Mouse (Mus musculus) megakaryocyte, embryonic 14.5 days (primary cell): ENCODE data around the gene Asf1a. TPM values are rescaled to one million over a fixed set of nuclear protein-coding genes. Genes with fewer than 3 reads are reported as not detected.

Experiments used
- H3K27me3 ChIP-seq: replicated peaks from 2 replicates; pipeline ENCODE3; 2012; ENCODE audit warnings: inconsistent platforms
- H3K36me3 ChIP-seq: replicated peaks from 2 replicates; pipeline ENCODE3; 2012; ENCODE audit warnings: low read length, inconsistent platforms, mixed read lengths
- H3K4me1 ChIP-seq: 2 replicates; pipeline ENCODE4 v1.6.1; 2012; ENCODE audit warnings: inconsistent platforms
- H3K4me3 ChIP-seq: replicated peaks from 2 replicates; pipeline ENCODE3; 2012; ENCODE audit warnings: moderate library complexity, mild to moderate bottlenecking, inconsistent platforms
- H3K9me3 ChIP-seq: 2 replicates; pipeline ENCODE4 v1.6.1; 2012; ENCODE audit warnings: inconsistent platforms
- FLI1 ChIP-seq: IDR thresholded peaks from 2 replicates; pipeline ENCODE4 v1.6.1; 2012; ENCODE audit warnings: low read length, inconsistent platforms, mixed read lengths
- GATA1 ChIP-seq: IDR thresholded peaks from 3 replicates; pipeline ENCODE4 v1.6.1; 2012; ENCODE audit warnings: mixed read lengths, low read length, inconsistent platforms, borderline replicate concordance
- polyA plus RNA-seq: library from polyadenylated mRNA; stranded (reverse); fragments of >175 nt; gene quantifications from 2 replicates; pipeline ENCODE4 v1.2.3, GENCODE M21; 2012; ENCODE audit warnings: low replicate concordance; ENCODE audit not compliant: insufficient read depth

Asf1a gene
- polyA plus RNA-seq: 6.5 and 9.0 TPM in 2 replicates

DNA sequence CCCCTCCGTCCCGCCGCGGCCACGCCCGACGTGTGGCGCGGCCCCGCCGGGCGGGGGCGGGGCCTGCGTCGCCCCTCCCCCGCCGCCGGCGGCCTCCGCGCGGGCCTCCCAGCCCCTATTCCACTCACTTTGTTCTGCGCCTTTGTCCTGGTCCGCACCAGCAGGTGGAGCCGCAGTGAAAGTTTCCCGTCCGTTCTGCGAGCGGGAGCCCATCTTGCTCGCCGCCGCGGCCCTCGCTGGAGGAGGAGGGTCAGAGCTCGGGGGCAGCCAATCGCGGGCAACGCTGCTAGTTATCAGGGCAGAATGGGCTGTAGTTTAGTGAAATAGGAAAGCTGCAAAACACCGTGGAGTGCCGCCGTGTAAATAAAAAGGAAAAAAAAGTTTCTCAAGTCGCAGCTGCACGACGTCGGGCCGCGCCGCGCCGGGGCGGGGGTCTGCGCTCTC, at the start of gene Asf1a:
Asf1a (plus strand) TSS at position 81 of the 444 bp plus-strand sequence.
- Histone ChIP-seq H3K27me3 (no peaks in the 10 kb centered on the region), H3K36me3 (peaks cover 18% of the 10 kb centered on the region), H3K4me1 (peaks cover 45% of the 10 kb centered on the region), H3K9me3 (no peaks in the 10 kb centered on the region), H3K4me3 (peak within 1 kb of the TSS; percentile 98)
- TF ChIP-seq GATA1: no peak
- no peak for TF ChIP-seq FLI1

DNA sequence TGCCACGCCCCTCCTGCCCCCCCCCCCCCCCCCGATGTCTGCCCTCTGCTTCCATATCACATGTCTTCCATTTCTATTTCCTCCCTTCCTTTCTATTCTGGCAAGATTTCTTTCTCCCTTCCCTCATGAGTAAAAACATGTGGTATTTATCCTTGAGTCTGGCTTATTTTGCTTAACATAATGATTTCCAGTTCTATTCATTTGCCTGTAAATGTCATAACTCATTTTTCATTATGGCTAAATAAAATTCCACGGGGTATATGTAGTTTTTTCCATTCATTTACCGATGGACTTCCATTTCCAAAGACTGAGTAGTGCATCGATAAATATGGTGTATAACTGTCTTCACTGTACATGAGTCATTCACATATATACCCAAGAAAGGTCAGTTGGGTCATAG, 34.6 kb upstream of the Asf1a start:
- Histone ChIP-seq H3K27me3 (no peaks in the 10 kb centered on the region), H3K4me1 (peaks cover 4% of the 10 kb centered on the region; the same call in 1 of the 2 replicates), H3K4me3 (no peak overlapping the region), H3K9me3 (peaks cover 4% of the 10 kb centered on the region; the same call in 1 of the 2 replicates), H3K36me3 (peaks cover 12% of the 10 kb centered on the region)
- TF ChIP-seq GATA1 (no peak), FLI1 (no peak)

- Histone ChIP-seq H3K4me3 (no peak overlapping the region), H3K36me3 (peaks cover 7% of the 10 kb centered on the region), H3K9me3 (peaks cover 4% of the 10 kb centered on the region; the same call in 1 of the 2 replicates), H3K4me1 (peaks cover 4% of the 10 kb centered on the region; the same call in 1 of the 2 replicates), H3K27me3 (no peaks in the 10 kb centered on the region)
- TF ChIP-seq FLI1 (no peak), GATA1 (no peak)
These were observed 31.0 kb upstream of the Asf1a start for GRCm38 (mm10) chr10:53565538-53565937.

DNA sequence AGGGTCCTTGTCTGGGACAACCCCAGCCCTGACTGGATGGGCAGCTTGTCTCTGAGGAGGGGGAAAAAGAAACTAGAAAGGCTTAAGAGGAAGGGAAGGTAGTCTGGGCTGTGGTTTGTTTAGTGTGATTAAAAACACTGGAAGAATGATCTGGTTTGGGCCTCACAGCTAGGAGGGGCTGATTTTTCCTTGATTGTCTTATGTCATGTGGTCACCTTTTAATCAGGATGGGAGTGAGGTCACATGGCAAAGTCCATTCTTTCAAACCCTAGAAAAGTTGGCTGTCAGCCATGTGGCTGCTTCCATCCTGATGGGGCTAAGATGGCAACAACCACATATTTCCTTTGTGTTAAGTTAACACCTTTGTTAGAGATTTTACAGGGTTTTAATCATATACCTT, 28.0 kb upstream of the Asf1a start:
- Histone ChIP-seq H3K4me1 (peaks cover 4% of the 10 kb centered on the region; the same call in 1 of the 2 replicates), H3K4me3 (no peak overlapping the region)

DNA sequence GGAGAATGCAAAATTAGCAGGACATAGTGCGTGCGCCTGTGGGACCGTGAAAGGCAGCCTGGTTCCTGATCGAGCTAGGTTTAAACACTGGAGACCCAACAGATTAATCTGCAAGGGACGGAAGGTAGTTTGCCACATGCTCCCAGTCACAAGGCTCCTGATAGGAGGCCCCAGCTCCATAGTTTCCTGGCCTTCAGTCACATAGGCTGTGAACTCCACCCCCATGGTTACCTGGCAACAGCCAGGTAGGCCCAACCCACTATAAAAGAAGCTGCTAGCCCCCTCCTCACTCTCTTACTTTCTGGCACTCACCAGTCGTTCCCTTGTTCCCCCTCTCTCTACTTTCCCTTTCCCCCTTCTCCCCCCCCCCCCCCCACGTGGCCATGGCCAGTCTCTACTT, 16.4 kb upstream of the Asf1a start:
- Histone ChIP-seq H3K4me3 (no peak overlapping the region), H3K36me3 (no peaks in the 10 kb centered on the region), H3K4me1 (peaks cover 10% of the 10 kb centered on the region; the same call in 1 of the 2 replicates), H3K27me3 (no peaks in the 10 kb centered on the region), H3K9me3 (no peaks in the 10 kb centered on the region)
- TF ChIP-seq FLI1 (no peak), GATA1 (no peak)

More for the DNA sequence above, 28.0 kb upstream of the Asf1a start:
- no peak for TF ChIP-seq GATA1
- no peak for TF ChIP-seq FLI1
- Histone ChIP-seq H3K9me3 (peaks cover 4% of the 10 kb centered on the region; the same call in 1 of the 2 replicates), H3K27me3 (no peaks in the 10 kb centered on the region), H3K36me3 (peaks cover 1% of the 10 kb centered on the region)

- Histone ChIP-seq H3K27me3 (no peaks in the 10 kb centered on the region), H3K4me1 (peaks cover 10% of the 10 kb centered on the region; the same call in 1 of the 2 replicates), H3K4me3 (no peak overlapping the region), H3K9me3 (no peaks in the 10 kb centered on the region), H3K36me3 (no peaks in the 10 kb centered on the region)
- no peak for TF ChIP-seq FLI1
- TF ChIP-seq GATA1: no peak
These were observed 15.9 kb upstream of the Asf1a start for GRCm38 (mm10) chr10:53580621-53581081.

GRCm38 (mm10) chr10:53581087-53581486, 15.5 kb upstream of the Asf1a start:
- Histone ChIP-seq H3K36me3 (no peaks in the 10 kb centered on the region), H3K4me3 (no peak overlapping the region), H3K9me3 (no peaks in the 10 kb centered on the region), H3K4me1 (peaks cover 10% of the 10 kb centered on the region; the same call in 1 of the 2 replicates), H3K27me3 (no peaks in the 10 kb centered on the region)
- TF ChIP-seq GATA1 (no peak), FLI1 (no peak)

GRCm38 (mm10) chr10:53585777-53586176, 10.8 kb upstream of the Asf1a start:
- Histone ChIP-seq H3K4me3 (no peak overlapping the region), H3K9me3 (no peaks in the 10 kb centered on the region), H3K36me3 (peaks cover 13% of the 10 kb centered on the region), H3K4me1 (peaks cover 9% of the 10 kb centered on the region; the same call in 1 of the 2 replicates), H3K27me3 (no peaks in the 10 kb centered on the region)
- TF ChIP-seq FLI1 (no peak), GATA1 (no peak)

DNA sequence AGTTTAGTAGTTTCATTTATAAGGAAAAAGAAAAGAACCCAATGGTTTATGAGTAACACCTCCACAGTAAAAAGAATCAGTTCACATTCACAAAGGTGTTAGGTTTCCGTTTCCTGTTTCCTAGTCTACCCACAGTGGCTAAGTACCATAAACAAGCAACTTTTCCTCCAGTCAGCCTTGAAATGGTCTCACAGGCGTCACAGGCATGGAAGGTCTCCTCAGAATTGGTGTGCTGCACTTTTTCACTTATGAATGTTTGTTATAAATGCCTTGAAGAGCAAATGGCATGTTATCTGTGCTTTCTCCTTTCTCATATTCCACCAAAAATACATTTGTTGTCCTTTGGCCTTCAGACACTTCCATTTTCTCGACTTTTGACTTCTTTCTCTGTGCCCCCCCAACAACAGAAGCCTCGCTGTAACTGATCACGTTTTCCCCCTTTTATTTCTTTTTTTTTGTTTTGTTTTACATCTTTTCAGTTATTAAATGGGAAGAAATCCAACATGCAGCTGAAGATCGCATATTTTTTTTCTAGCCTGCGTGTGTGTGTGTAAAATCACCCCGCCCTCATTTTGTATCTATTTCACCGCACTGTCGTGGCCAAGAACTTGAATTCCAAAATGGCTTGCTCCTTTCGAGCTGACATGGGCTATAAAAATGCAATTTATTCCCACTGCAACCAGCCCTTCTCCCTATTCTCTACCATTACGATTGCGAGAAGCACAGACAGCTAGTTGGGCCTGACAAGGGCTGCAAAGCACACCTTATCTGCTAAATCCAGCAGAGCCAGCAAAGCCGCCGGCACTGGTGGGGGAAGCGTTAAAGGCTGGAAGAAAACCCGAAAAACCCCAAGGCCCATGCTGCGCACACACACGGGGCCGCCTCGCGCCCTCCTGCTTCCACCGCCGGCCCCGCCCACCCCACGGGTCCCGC, 547 bp upstream of the Asf1a start:
- H3K4me1 ChIP-seq: peaks cover 38% of the 10 kb centered on the region
- peak overlapping the region; percentile 98 for H3K4me3 ChIP-seq
- no peaks in the 10 kb centered on the region for H3K27me3 ChIP-seq
- TF ChIP-seq FLI1 (no peak), GATA1 (no peak)
- peaks cover 11% of the 10 kb centered on the region for H3K36me3 ChIP-seq
- H3K9me3 ChIP-seq: no peaks in the 10 kb centered on the region
